Mouse (Mus musculus): ENCODE measurements around the gene Acta1. TPM values are rescaled to one million over a fixed set of nuclear protein-coding genes. Genes with fewer than 3 reads are reported as not detected.

The Acta1 gene
- polyA plus RNA-seq (2012; ENCODE audit: insufficient read depth, insufficient read length, low replicate concordance, missing spikeins), result not detected in 2 replicates

GRCm38 (mm10) chr8:123894502-123895097 is at the start of gene Acta1:
Gene Acta1 (minus strand): TSS chr8:123894751.
- peaks cover 33% of the 10 kb centered on the region for H3K4me1 ChIP-seq (ENCODE audit: control insufficient read depth, insufficient read depth, low read length)
- H3K4me3 ChIP-seq (ENCODE audit: insufficient read depth, low read depth, low read length), result no peak within 1 kb of the TSS
- WGBS, result 57% methylated on average over 15 of the region's 15 CpGs
- no peak within 1 kb of the TSS for H3K27ac ChIP-seq (ENCODE audit: insufficient read depth, low read depth, low read length)
- TF ChIP-seq CTCF (IDR thresholded peaks at IDR 0.05; ENCODE audit: insufficient read depth, low read depth, low read length) (no peak), POLR2A (IDR thresholded peaks at IDR 0.05; ENCODE audit: insufficient read depth, low read depth, low read length) (no peak)

- TF ChIP-seq CTCF (IDR thresholded peaks at IDR 0.05; ENCODE audit: insufficient read depth, low read depth, low read length), result no peak
- TF ChIP-seq POLR2A (IDR thresholded peaks at IDR 0.05; ENCODE audit: insufficient read depth, low read depth, low read length), result no peak
- 97% methylated on average over 7 of the region's 7 CpGs for WGBS
- Histone ChIP-seq H3K4me3 (ENCODE audit: insufficient read depth, low read depth, low read length) (no peak overlapping the region), H3K27ac (ENCODE audit: insufficient read depth, low read depth, low read length) (no peak overlapping the region), H3K4me1 (ENCODE audit: control insufficient read depth, insufficient read depth, low read length) (no peaks in the 10 kb centered on the region)
Measured at GRCm38 (mm10) chr8:123929026-123929425, 34.5 kb upstream of the Acta1 start.

GRCm38 (mm10) chr8:123925671-123926070 is 31.1 kb upstream of the Acta1 start:
- H3K4me3 ChIP-seq (ENCODE audit: insufficient read depth, low read depth, low read length), result no peak overlapping the region
- WGBS, result 92% methylated on average over 3 of the region's 3 CpGs
- no peaks in the 10 kb centered on the region for H3K4me1 ChIP-seq (ENCODE audit: control insufficient read depth, insufficient read depth, low read length)
- H3K27ac ChIP-seq (ENCODE audit: insufficient read depth, low read depth, low read length), result no peak overlapping the region
- TF ChIP-seq POLR2A (IDR thresholded peaks at IDR 0.05; ENCODE audit: insufficient read depth, low read depth, low read length), result no peak
- TF ChIP-seq CTCF (IDR thresholded peaks at IDR 0.05; ENCODE audit: insufficient read depth, low read depth, low read length), result no peak

GRCm38 (mm10) chr8:123924719-123925118 is 30.2 kb upstream of the Acta1 start:
- 1% methylated on average over 2 of the region's 2 CpGs for WGBS
- Histone ChIP-seq H3K4me3 (ENCODE audit: insufficient read depth, low read depth, low read length) (no peak overlapping the region), H3K27ac (ENCODE audit: insufficient read depth, low read depth, low read length) (no peak overlapping the region), H3K4me1 (ENCODE audit: control insufficient read depth, insufficient read depth, low read length) (no peaks in the 10 kb centered on the region)
- no peak for TF ChIP-seq POLR2A (IDR thresholded peaks at IDR 0.05; ENCODE audit: insufficient read depth, low read depth, low read length)
- peak; percentile 27; the same call in 1 of the 2 replicates for TF ChIP-seq CTCF (IDR thresholded peaks at IDR 0.05; ENCODE audit: insufficient read depth, low read depth, low read length)

GRCm38 (mm10) chr8:123914635-123915034 is 20.1 kb upstream of the Acta1 start:
- Histone ChIP-seq H3K4me3 (ENCODE audit: insufficient read depth, low read depth, low read length) (no peak overlapping the region), H3K4me1 (ENCODE audit: control insufficient read depth, insufficient read depth, low read length) (no peaks in the 10 kb centered on the region), H3K27ac (ENCODE audit: insufficient read depth, low read depth, low read length) (no peak overlapping the region)
- 94% methylated on average over 3 of the region's 3 CpGs for WGBS
- no peak for TF ChIP-seq POLR2A (IDR thresholded peaks at IDR 0.05; ENCODE audit: insufficient read depth, low read depth, low read length)
- no peak for TF ChIP-seq CTCF (IDR thresholded peaks at IDR 0.05; ENCODE audit: insufficient read depth, low read depth, low read length)

- WGBS, result 94% methylated on average over 4 of the region's 4 CpGs
- TF ChIP-seq POLR2A (IDR thresholded peaks at IDR 0.05; ENCODE audit: insufficient read depth, low read depth, low read length), result no peak
- TF ChIP-seq CTCF (IDR thresholded peaks at IDR 0.05; ENCODE audit: insufficient read depth, low read depth, low read length), result no peak
- Histone ChIP-seq H3K4me1 (ENCODE audit: control insufficient read depth, insufficient read depth, low read length) (no peaks in the 10 kb centered on the region), H3K27ac (ENCODE audit: insufficient read depth, low read depth, low read length) (no peak overlapping the region), H3K4me3 (ENCODE audit: insufficient read depth, low read depth, low read length) (no peak overlapping the region)
Measured at GRCm38 (mm10) chr8:123912265-123912664, 17.7 kb upstream of the Acta1 start.

GRCm38 (mm10) chr8:123907604-123908003 is 13.1 kb upstream of the Acta1 start:
- no peak for TF ChIP-seq POLR2A (IDR thresholded peaks at IDR 0.05; ENCODE audit: insufficient read depth, low read depth, low read length)
- Histone ChIP-seq H3K4me3 (ENCODE audit: insufficient read depth, low read depth, low read length) (no peak overlapping the region), H3K4me1 (ENCODE audit: control insufficient read depth, insufficient read depth, low read length) (no peaks in the 10 kb centered on the region), H3K27ac (ENCODE audit: insufficient read depth, low read depth, low read length) (no peak overlapping the region)
- WGBS, result 83% methylated on average over 6 of the region's 6 CpGs

GRCm38 (mm10) chr8:123902653-123903052 is 8.1 kb upstream of the Acta1 start:
- TF ChIP-seq CTCF (IDR thresholded peaks at IDR 0.05; ENCODE audit: insufficient read depth, low read depth, low read length) (no peak), POLR2A (IDR thresholded peaks at IDR 0.05; ENCODE audit: insufficient read depth, low read depth, low read length) (no peak)
- WGBS, result 86% methylated on average over 7 of the region's 7 CpGs
- Histone ChIP-seq H3K4me3 (ENCODE audit: insufficient read depth, low read depth, low read length) (no peak overlapping the region), H3K27ac (ENCODE audit: insufficient read depth, low read depth, low read length) (no peak overlapping the region), H3K4me1 (ENCODE audit: control insufficient read depth, insufficient read depth, low read length) (no peaks in the 10 kb centered on the region)

- Histone ChIP-seq H3K4me1 (ENCODE audit: control insufficient read depth, insufficient read depth, low read length) (peaks cover 9% of the 10 kb centered on the region), H3K27ac (ENCODE audit: insufficient read depth, low read depth, low read length) (no peak overlapping the region), H3K4me3 (ENCODE audit: insufficient read depth, low read depth, low read length) (no peak overlapping the region)
- WGBS, result 81% methylated on average over 7 of the region's 7 CpGs
- TF ChIP-seq POLR2A (IDR thresholded peaks at IDR 0.05; ENCODE audit: insufficient read depth, low read depth, low read length) (no peak), CTCF (IDR thresholded peaks at IDR 0.05; ENCODE audit: insufficient read depth, low read depth, low read length) (no peak)
Measured at GRCm38 (mm10) chr8:123899366-123899765, 4.8 kb upstream of the Acta1 start.
